16 mouse cellular contexts compared by ENCODE assay signal in the genomic region with DNA sequence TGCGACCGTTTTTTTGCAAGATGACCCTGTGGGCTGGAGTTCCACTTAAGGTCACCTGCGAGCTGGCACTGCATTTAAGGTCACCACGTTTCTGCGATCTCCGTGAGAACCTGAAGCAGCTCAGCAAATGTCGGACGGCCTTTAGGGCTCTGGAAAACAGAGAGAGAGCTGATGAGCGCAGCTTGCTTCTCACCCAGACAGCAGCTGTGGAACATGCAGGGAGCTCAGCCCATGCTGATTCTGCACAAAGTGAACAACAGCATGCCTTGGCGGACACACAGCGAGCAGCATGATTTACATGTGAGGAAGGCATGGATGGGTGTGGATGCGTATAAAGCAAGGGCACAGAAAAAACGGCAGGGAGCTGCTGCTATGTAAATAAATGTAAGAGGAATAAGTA. TPM values are rescaled to one million over a fixed set of nuclear protein-coding genes. Genes with fewer than 3 reads are reported as not detected.
DNase-seq lines count a peak whose midpoint lies in the region; ATAC-seq lines count a peak whose summit lies in the region.
"Had no signal": no experiment of that assay in that cellular context is flagged by ENCODE, and none has a peak within 500 bp of the region (broad histone marks: within the 10 kb centered on the region; RNA-seq: fewer than 3 reads in every experiment).

No protein-coding gene starts in this region.

- peak; percentile 21 for DNase-seq in forebrain, embryonic 14.5 days (ENCODE audit: low spot score)
- peak; percentile 2 for DNase-seq in ovary, adult 18-20 months (ENCODE audit: low spot score)
- no peak for DNase-seq in ovary, postnatal 10 days (ENCODE audit: low spot score)
- DNase-seq in layer of hippocampus, postnatal 36 days, result peak; percentile 47 to 55
- DNase-seq in right cerebral cortex, postnatal 25 days, result peak; percentile 25
- DNase-seq in kidney, postnatal 14 days, result no peak
- DNase-seq in lung, postnatal 14 days, result no peak
- DNase-seq: liver; thymus, postnatal 36 days had no signal

- ATAC-seq in forebrain, embryonic 14.5 days, result no peak; the same call in 1 of the 2 replicates
- no peak for ATAC-seq in forebrain, embryonic 12.5 days (ENCODE audit: low FRiP score)

- WGBS in forebrain, embryonic 14.5 days, result 81% methylated on average over 13 of the region's 13 CpGs
- 82% methylated on average over 13 of the region's 13 CpGs for WGBS in forebrain, embryonic 12.5 days

- H3K9me3 ChIP-seq in forebrain, embryonic 14.5 days (replicated peaks; ENCODE audit: control insufficient read depth, low read length), result no peaks in the 10 kb centered on the region
- H3K9me3 ChIP-seq in forebrain, embryonic 12.5 days, result no peaks in the 10 kb centered on the region
- H3K9me3 ChIP-seq: heart, embryonic 13.5 days; hindbrain, embryonic 13.5 days had no signal

- H3K4me2 ChIP-seq in forebrain, embryonic 14.5 days (ENCODE audit: low read length), result no peak overlapping the region
- no peak overlapping the region for H3K4me2 ChIP-seq in forebrain, embryonic 12.5 days
- H3K4me2 ChIP-seq: heart, embryonic 13.5 days; hindbrain, embryonic 13.5 days had no signal

- H3K4me3 ChIP-seq in forebrain, embryonic 14.5 days (ENCODE audit: low read depth, low read length), result no peak overlapping the region
- H3K4me3 ChIP-seq in forebrain, embryonic 12.5 days (replicated peaks), result no peak overlapping the region
- H3K4me3 ChIP-seq: heart, embryonic 13.5 days; hindbrain, embryonic 13.5 days had no signal

- H3K27me3 ChIP-seq in forebrain, embryonic 14.5 days (replicated peaks; ENCODE audit: control insufficient read depth, insufficient read depth, low read length), result no peaks in the 10 kb centered on the region
- no peaks in the 10 kb centered on the region for H3K27me3 ChIP-seq in forebrain, embryonic 12.5 days
- H3K27me3 ChIP-seq: heart, embryonic 13.5 days; hindbrain, embryonic 13.5 days had no signal

- H3K9ac ChIP-seq in forebrain, embryonic 14.5 days (ENCODE audit: low read length), result no peak overlapping the region
- H3K9ac ChIP-seq in forebrain, embryonic 12.5 days, result no peak overlapping the region
- H3K9ac ChIP-seq: heart, embryonic 13.5 days; hindbrain, embryonic 13.5 days had no signal

- no peaks in the 10 kb centered on the region for H3K36me3 ChIP-seq in forebrain, embryonic 14.5 days (ENCODE audit: control insufficient read depth, insufficient read depth, low read length)
- no peaks in the 10 kb centered on the region for H3K36me3 ChIP-seq in forebrain, embryonic 12.5 days (replicated peaks)
- H3K36me3 ChIP-seq: heart, embryonic 13.5 days; hindbrain, embryonic 13.5 days had no signal

- no peaks in the 10 kb centered on the region; the same call in 1 of the 2 replicates for H3K4me1 ChIP-seq in forebrain, embryonic 14.5 days (ENCODE audit: control insufficient read depth, insufficient read depth, low read length)
- peaks cover 7% of the 10 kb centered on the region; the same call in 1 of the 2 replicates for H3K4me1 ChIP-seq in forebrain, embryonic 12.5 days
- H3K4me1 ChIP-seq: heart, embryonic 13.5 days had no signal

- H3K27ac ChIP-seq in forebrain, embryonic 14.5 days (ENCODE audit: low read depth, low read length), result no peak overlapping the region
- H3K27ac ChIP-seq in forebrain, embryonic 12.5 days, result no peak overlapping the region
- H3K27ac ChIP-seq: heart, embryonic 13.5 days; hindbrain, embryonic 13.5 days; macrophage had no signal

RNA-seq across cellular contexts. Expression of a gene that starts 48.9 kb away (rescaled TPM):
- polyA plus RNA-seq in forebrain, embryonic 14.5 days (2014; fragmentation: Nextera tagmentation; extraction: Ambion mirVana), result 0.32 and 0.68 TPM in 2 replicates
- 0.49 and 0.56 TPM in 2 replicates for polyA plus RNA-seq in forebrain, embryonic 12.5 days (2016; fragmentation: Nextera tagmentation; extraction: Ambion mirVana)
- not detected for total RNA-seq in layer of hippocampus, postnatal 36 days (2021)
- polyA plus RNA-seq: macrophage had no signal

RNA-seq across cellular contexts. Expression of a gene that starts 52.4 kb away (rescaled TPM):
- polyA plus RNA-seq in forebrain, embryonic 14.5 days (2014; fragmentation: Nextera tagmentation; extraction: Ambion mirVana), result not detected in 2 replicates
- not detected in 2 replicates for polyA plus RNA-seq in forebrain, embryonic 12.5 days (2016; fragmentation: Nextera tagmentation; extraction: Ambion mirVana)
- total RNA-seq in layer of hippocampus, postnatal 36 days (2021), result not detected
- total RNA-seq: ES-E14 had no signal
- polyA plus RNA-seq: heart, embryonic 13.5 days; hindbrain, embryonic 13.5 days; kidney, embryonic 16.5 days; macrophage; stomach, embryonic 14.5 days had no signal

RNA-seq across cellular contexts. Expression of a gene that starts 56.1 kb away (rescaled TPM):
- polyA plus RNA-seq in forebrain, embryonic 14.5 days (2014; fragmentation: Nextera tagmentation; extraction: Ambion mirVana), result not detected in 2 replicates
- not detected in 2 replicates for polyA plus RNA-seq in forebrain, embryonic 12.5 days (2016; fragmentation: Nextera tagmentation; extraction: Ambion mirVana)
- under 1 TPM in 1 of 2 experiments, not detected in 1; 0.10 TPM for total RNA-seq in layer of hippocampus, postnatal 36 days (2021)

Comparison
In these comparisons a context has a peak if more than half of its experiments do, and no peak if none do; other contexts are left out.
1. DNase-seq: peak in forebrain, embryonic 14.5 days (single experiment), ovary, adult 18-20 months (single experiment), layer of hippocampus, postnatal 36 days (2 of 2) and right cerebral cortex, postnatal 25 days (single experiment); none in ovary, postnatal 10 days (single experiment), kidney, postnatal 14 days (single experiment) and lung, postnatal 14 days (single experiment).